Mouse (Mus musculus) urinary bladder, postnatal 36 days (tissue): Measurements from ENCODE around the gene Slc25a41.
"Not testable (repeated sequence)": the region's sequence is repeated elsewhere in the genome, so short reads cannot be mapped to it uniquely, and the experiment has no call there.

Source experiments
- DNase-seq, 2 experiments: peaks; one replicate each; pipeline ENCODE4 v3.0.0; 2022; ENCODE audit warnings: low spot score in 2 of 2, mixed read lengths in 1 of 2

Slc25a41 gene

DNA sequence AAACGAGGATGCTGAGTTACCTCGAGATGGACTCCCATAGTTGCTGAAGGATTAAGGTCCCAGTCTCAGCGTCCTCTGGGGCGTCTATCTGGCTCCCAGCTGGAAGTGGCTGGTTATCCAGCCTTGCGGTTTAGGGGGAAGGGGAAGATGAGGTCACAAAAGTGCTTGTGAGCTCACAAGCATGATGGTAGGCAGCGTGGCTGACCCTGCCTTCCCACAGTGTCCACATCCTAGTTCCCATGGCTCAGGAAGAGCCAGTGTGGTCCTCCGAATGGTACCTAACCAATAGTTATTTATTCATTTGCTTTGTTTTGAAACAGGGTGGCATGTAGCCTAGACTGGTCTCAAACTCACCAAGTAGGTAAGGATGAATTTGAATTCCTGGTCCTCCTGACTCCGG is at the start of gene Slc25a41:
TSS of gene Slc25a41 (minus strand) at position 101 of the 400 bp plus-strand sequence.
- DNase-seq, result no peak

DNA sequence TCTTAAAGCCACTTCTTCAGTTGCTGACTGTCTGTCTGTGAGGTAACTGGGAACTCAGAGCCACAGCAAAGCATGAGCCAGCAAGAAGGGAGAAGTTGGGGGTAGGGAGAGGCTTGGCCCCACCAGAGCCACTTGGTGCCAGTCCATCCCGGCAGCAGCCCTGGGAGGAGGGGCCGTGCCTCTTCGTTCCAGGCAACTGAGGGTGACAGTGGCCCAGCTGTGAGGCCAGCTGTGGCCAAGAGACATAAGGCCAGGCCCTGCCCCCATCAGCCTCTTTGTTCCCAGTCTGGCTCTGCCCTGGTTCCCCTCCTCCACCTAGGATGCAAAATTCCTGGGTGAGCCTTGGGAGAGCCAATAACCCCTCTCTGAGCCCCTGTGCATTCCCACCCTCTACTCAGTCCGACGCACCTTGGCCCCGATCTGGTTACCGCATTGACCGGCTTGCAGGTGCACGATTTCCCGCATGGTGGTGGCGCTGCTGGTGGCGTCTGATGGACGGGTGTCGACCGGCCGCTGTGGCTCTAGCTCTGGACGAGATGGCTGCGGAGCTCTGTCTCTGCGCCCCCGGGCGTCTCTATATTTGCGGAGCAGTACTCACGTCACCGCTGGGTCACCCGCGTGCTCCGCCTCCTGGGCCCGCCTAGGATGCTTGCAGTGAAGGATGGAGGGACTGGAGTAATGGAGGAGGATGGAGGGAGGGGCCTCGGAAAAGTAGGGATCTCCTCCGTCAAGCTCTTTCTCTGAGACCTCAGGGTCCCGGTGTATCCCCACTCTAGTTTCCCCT is 45.8 kb upstream of the Slc25a41 start, which contains the start of gene Tubb4a:
TSS of gene Tubb4a (minus strand) at position 734 of the 784 bp plus-strand sequence.
- DNase-seq, result no peak

DNA sequence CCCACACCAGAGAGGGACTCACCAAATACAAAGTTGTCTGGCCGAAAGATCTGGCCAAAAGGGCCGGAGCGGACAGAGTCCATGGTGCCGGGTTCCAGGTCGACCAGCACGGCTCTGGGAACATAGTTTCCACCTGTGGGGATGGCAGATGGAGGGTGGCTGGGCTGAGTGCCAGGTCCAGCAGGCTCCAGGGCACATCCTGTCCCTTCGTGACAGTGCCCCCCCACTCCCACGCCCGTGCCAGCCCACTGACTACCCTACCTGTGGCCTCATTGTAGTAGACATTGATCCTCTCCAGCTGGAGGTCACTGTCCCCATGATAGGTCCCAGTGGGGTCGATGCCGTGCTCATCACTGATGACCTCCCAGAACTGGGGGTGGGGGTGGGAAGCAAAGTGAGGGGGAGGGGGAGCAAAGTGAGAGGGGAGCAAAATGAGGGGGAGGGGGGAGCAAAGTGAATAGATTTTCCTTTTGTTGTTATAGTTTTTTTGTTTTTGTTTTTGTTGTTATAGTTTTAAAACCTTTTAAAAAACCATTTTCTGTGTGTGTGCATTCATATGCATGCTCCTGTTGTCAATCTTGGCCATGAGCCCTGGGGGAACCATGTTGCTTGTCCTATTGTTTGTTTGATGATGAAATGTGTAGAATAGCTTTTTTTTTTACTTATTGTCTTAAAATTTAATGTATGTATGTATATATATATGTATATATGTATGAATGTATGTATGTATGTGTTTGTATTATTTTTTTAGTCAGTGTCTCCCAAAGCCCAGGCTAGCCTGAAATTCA is 44.7 kb upstream of the Slc25a41 start:
- no peak for DNase-seq

DNA sequence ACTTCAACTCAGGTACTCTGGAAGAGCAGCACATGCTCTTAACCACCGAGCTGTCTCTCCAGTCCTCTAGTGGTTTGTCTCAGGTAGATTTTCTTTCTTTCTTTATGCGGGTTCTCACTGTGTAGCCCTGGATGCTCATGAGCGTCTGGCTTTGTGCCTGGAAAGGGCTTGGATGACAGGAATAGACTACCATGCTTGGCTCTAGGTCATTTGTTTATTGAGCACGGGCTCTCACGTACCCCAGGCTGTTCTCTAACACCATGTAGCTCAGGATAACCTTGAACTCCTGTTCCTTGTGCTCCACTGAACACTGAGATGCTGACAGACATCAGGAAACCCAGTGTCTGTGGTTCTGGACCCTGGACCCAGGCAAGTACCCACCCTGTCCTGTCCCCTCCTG is 41.0 kb upstream of the Slc25a41 start:
- no peak for DNase-seq

DNA sequence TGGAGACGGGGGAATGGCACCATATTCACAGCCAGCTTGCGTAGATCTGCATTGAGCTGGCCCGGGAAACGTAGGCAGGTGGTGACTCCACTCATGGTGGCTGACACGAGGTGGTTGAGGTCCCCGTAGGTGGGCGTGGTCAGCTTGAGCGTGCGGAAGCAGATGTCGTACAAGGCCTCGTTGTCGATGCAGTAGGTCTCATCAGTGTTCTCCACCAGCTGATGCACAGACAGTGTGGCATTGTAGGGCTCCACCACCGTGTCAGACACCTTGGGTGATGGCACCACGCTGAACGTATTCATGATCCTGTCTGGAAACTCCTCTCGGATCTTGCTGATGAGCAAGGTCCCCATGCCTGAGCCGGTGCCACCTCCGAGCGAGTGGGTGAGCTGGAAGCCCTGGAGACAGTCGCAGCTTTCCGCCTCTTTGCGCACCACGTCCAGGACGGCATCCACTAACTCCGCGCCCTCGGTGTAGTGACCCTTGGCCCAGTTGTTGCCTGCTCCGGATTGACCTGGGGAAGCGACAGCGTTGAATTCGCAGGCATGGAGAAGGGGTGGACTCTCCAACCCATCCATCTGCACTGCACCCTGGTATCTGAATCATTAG is 39.9 kb upstream of the Slc25a41 start:
- no peak for DNase-seq

DNA sequence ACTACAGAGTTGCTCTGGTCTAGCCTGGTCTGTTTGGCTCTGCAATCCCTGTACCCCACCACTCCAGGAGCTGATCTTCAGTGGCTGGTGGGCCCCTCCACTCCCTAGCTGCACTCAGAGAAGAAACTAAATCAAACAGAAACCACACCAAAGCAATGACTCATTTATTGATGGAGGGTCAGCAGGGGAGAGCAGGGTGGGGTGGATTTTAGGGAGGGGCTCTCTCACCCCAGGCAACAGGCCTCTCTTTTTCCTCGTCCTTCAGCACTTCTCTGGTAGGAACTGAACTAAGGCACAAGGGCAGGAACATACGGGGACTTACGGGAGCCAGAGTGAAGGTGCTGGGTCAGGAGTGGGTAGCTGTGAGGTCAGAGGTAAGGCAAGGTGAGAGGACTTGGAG is 38.5 kb upstream of the Slc25a41 start:
- no peak for DNase-seq

DNA sequence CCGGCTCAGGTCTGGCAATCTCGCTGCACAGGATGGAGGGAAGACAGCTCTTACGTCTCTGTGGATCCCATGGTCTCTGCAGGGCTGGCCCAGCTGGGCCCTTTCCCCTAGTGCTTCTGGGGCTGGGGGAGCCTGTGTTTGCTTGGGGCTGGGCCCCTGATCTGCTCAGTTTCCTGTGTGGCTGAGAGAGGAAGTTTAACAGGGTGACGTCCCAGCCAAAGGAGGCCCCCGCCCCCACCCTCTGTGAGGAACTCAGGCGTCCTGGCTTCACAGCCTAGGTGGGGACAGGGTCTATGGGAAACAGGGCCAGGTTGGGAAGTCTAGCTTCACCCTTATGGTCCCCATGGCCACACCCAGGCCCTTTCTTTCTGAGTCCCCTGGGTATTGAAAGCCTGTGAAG is 36.9 kb upstream of the Slc25a41 start, which contains the start of gene Dennd1c:
TSS of gene Dennd1c (minus strand) at position 179 of the 400 bp plus-strand sequence.
- DNase-seq, result no peak

DNA sequence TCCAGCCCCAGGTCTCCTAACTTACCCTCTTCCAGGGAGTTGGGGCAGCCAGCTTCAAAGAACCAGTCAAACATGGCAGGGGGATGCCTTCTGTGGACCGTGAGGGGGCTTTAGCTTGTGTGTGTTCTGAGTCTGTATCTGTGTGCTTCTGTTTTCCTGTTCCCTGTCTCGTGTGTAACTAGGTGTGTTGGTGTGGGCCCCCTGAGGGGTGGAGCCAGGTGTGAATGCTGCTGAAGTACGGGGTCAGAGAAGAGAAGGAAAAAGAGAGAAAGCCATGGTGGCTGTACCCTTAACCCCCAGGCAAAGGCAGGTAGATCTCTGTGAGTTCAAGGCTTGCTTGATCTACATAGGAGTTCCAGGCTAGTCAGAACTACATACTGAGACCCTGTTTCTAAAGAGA is 35.5 kb upstream of the Slc25a41 start:
- no peak for DNase-seq

DNA sequence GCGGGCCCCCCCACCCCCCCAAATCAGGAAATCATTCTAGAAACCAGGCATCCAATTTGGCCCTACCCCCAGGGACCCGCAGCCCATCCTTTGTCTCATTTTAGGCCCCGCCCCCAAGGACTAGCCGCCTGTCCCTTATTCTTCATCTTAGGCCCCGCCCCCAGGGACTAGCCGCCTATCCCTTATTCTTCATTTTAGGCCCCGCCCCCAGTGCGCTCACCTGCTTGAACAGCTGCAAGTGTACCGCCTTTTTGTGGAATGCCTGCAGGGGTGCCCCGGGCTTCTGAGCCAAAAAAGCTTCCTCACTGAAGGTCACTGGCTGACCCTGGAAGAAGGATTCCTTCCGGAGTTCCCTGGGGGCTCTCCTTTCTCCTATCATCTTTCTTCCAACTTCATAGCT is 29.2 kb upstream of the Slc25a41 start:
- DNase-seq, result no peak

DNA sequence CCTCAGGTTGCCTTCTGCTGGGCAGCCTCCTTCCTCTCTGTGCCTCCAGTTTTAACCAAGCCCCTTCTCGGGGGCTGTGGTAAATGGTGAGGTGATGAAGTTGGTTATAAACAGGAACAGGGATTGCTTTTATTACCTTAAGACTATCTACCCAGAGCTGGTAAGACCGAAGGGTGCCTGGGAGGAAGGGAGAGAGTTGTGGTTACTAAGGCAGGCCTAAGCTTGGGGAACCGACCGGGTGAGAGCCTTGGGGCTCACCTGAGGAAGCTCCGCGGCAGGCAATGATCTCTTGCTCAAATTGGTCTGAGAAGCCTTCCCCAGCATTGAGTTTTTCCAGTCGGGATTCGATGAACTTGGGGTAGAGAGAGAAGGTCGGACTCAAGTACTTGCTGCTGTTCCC is 28.8 kb upstream of the Slc25a41 start:
- no peak for DNase-seq

DNA sequence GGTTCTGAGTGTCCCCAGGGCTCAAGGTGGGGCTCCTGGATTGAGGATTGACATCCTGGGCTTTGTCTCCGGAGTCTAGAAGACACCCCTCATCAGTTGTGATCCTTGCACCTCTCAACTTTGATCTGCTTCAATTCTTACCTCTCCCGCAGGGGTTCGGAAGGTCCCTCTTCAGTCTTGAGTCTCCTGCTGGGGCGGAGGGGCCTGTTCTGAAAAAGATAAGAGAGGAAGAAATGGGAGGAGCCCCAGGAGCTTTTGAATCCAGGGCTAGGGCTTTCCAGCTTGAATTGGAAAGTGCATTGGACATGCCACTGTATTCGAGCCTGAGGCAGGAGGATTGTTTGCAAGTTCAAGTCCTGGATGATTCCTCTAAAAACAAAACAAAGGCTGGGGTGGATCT is 25.5 kb upstream of the Slc25a41 start:
- DNase-seq, result no peak

DNA sequence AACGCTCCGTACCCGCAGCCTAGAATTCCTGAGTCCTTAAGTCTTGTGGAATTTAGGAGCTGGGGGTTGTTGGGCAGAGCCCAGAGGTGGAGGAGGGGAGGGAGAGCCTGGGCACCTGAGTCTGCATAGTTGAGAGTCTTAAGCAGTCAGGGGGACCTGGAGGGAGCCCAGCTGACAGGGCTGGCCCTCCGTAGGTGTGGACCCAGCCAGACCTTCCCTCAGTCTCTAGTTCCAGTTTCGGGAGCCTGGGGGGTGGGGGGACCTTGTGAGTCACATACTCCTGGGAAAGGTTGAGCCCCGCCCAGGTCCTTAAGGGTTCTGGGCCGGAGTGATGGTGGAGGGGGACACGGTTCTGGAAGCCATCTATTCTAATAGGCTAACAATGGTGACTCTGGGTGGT is 21.6 kb upstream of the Slc25a41 start:
- no peak for DNase-seq

DNA sequence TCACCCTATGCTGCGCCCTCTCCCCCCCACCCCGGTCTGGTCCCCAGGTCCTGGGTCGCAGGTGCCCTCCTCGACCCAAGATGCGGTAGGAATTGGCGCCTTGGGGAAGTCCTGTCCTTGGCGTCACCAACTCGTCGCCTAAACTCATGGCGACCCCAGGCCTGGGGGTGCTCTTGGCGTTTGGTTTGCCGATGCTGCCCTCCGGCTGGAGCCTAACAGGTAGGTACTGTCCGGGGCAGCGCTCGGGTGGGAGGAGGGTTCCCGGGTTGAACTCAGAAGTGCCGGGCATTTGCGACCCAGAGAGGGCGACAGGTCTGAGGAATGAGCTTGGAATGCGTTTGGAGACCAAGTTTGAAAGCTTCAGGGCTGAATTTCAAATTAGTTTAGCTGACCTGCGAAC is 21.1 kb upstream of the Slc25a41 start:
- no peak for DNase-seq

DNA sequence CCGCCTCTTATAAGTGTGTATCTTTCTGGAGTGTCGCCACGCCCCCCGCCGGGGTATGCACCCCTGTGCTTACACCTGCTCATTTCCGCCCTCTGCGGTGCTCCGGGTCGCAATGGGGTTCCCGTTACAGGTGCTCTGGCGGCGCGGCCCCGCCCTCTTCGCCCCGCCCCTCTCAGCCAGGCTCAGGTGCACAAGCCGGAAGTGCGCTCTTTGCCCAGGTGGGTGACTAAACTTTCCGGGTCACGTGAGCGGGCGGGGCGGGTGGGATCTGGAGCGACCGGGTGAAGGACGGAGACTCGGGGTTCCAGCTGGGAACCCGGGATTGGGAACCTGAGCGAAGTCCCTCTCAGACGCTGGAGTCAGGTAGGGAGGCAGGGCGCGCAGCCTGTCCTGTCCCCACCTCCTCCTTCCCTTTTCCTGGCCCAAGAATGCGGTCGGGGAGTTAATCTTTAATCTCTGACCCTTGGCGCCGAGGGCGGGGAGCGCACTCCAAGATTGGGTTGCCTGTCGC is 20.6 kb upstream of the Slc25a41 start:
- peak; percentile 37 to 58 for DNase-seq

DNA sequence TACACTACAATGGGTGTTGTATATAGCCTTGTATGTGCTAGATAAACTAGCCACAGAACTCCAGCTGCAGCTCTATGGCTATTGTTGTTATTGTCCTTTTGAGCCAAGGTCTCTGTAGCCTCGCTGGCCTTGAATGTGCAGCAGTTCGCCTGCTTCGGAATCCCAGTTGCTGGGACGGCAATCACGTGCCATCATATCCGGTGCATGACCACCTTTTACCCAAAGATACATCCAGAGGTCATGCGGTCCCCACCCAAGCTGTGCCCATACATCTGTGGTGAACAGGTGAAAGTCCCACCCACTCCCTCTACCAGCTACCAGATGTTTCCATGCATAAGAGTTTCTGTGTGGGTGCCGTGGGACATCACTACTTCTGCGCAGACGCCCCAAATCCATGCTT is 19.6 kb upstream of the Slc25a41 start:
- DNase-seq, result no peak

DNA sequence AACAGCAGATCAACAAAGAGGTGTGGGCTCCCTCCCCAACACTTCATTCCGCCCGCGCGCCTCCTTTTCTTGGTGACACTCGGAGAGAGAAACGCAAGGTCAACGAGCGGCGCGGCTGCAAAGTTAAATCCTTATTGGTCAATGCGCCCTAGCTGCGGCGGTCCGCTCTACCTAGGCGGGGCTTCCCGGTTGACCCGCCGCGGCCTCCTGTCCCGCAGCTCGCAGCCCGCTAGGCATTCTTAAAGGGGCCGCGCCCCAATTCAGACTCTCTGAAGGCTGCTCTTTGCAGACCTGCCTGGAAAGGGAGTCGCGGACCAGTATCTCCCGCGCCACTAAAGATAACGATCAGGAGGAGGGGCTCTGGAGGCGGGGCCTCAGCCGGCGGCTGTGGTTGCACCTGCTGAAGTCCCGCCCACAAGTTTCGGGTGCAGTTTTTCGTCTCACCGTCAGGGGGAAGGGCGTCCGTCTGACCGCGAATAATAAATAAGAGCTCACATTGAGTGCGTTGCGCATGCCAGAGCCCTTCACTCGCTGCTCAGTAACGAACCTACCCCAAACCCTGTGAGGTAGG is 18.9 kb upstream of the Slc25a41 start:
- peak; percentile 94 for DNase-seq

DNA sequence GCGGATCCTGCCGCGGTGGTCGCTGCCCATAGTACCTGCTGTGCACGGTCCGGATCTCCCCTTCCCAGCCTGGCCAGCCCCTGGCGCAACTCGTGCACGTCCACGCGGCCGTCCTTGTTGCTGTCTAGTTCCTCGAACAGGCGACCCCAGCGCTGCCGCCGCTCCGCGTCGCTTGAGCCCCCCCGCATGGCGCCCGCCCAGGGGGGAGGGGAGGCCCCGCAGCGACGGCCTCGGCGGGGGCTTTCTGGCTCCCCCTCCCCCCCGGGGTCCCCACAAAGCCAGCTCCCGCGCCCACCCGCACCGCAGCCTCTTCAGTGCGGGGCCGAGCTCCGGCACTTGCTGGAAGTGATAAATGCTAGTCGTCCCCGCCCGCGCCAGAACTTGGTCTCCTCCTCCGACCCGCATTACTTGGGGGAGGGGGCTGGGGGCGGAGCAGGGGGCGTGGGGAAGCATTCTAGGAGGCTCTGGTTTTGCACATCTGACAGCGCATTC is 18.1 kb upstream of the Slc25a41 start, which contains the start of gene Slc25a23:
TSS of gene Slc25a23 (minus strand) at position 378 of the 492 bp plus-strand sequence.
- DNase-seq, result peak; percentile 31 to 54

DNA sequence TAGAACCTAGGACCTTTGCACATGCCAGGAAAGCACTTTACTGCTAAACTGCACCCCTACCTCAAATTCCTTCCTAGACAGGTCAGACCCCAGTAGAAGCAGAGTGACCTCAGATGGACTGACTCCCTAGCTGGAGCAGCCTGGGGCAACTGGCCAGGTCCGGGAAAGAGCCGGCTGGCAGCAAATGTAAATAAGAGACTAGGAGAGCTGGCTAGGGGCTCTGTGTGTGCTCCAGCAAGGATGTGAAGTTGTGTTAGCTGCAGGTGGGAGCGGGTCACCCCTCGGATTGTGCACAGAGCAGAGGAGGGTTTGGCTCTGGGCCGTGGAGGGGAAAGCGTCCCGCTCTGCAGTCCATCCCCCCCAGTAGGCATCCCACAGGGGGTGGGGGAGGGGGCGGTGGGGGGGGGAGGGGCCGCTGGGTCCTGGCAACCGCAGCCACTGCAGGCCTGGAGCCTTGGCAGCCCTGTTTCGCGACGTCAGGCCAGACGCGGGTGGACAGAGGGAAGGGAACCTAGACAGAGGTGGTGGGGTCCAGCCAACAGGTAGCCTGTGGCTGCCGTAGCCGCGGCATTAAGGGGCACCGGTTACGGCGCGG is 17.5 kb upstream of the Slc25a41 start, which contains the start of gene Crb3:
TSS of gene Crb3 (plus strand) at position 215 of the 595 bp plus-strand sequence.
- DNase-seq, result peak in 1 of 2 experiments; percentile 19

DNA sequence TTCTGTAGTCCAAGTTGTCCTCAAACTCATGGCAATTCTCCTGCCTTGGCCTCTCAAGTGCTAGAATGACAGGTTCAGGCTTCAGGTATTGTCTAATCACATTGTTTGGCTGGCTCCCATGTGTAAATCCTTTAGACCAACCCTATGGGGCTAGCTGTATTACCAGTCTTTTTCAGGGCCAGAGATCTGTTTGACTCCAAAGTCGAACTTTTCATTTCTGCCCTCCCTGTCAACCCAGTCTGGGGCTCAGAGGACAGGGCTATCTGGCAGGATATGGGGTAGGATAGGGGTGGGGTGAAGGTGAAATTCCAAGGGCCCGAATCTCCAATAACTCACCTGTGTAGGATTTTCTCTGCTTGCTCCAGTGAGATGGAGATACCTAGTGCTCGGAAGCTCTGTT is 14.8 kb upstream of the Slc25a41 start:
- DNase-seq, result no peak

DNA sequence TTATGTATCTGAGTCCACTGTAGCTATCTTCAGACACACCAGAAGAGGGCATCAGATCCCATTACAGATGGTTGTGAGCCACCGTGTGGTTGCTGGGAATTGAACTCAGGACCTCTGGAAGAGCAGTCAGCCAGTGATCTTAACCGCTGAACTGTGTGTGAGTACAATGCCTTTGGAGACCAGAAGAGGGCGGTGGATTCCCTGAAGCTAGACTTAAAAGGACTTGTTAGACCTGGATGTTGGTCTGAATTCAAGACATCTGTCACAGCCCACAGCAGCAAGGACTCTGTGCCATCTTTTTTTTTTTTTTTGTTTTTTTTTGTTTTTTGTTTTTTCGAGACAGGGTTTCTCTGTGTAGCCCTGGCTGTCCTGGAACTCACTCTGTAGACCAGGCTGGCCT is 10.2 kb upstream of the Slc25a41 start:
- not testable (repeated sequence) for DNase-seq

DNA sequence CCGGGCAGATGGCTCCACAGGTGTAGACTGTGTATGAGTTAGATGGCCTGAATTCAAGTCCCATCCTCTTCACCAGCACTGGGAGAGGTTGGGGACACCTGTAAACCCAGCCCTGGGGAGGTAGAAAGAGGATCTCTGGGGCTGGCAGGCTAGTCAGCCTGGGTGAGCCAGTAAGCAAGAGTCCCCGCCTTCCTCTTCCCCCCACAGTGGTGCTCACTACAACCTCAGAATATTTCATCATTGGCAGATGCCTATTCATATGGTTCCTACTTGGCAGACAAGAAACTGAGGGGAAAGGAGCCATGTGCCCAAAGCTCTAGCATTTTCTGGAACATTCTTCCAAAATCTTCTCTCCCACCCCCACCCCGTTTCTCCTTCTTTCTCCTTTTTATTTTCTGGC is 7.4 kb upstream of the Slc25a41 start:
- no peak for DNase-seq
